Mouse (Mus musculus): Measurements from ENCODE around the gene Dppa3. TPM values are rescaled to one million over a fixed set of nuclear protein-coding genes. Genes with fewer than 3 reads are reported as not detected.
"Not testable (repeated sequence)": the region's sequence is repeated elsewhere in the genome, so short reads cannot be mapped to it uniquely, and the experiment has no call there.

Dppa3 gene
- total RNA-seq, 4 experiments from 2014 or later: not detected

- no peak for DNase-seq (ENCODE audit: low spot score in 2 of 2)
Measured at GRCm38 (mm10) chr6:122609771-122610170, 16.4 kb upstream of the Dppa3 start, which contains the start of gene Gdf3. Gdf3 (minus strand) TSS chr6:122610087.

DNA sequence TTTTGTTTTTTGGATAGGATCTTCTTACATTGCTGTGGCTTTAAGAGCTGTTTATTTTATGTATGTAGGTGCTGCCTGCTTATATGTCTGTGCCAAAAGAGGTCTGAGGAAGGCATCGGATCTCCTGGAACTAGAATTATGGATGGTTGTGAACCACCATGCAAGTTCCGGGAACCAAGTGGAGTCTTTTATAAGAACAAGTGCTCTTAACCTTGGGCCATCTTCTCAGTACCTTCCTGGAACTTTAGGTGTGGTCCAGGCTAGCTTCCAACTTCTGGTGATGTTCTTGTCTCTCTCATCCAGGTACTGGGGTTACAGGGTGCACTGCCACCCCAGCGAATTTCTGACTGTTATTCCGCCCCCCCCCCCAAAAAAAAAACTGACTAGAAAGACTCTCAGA lies 13.8 kb upstream of the Dppa3 start:
- no peak for DNase-seq (ENCODE audit: low spot score in 2 of 2)

- no peak for DNase-seq (ENCODE audit: low spot score in 2 of 2)
Measured at GRCm38 (mm10) chr6:122614047-122614446, 12.2 kb upstream of the Dppa3 start.

DNA sequence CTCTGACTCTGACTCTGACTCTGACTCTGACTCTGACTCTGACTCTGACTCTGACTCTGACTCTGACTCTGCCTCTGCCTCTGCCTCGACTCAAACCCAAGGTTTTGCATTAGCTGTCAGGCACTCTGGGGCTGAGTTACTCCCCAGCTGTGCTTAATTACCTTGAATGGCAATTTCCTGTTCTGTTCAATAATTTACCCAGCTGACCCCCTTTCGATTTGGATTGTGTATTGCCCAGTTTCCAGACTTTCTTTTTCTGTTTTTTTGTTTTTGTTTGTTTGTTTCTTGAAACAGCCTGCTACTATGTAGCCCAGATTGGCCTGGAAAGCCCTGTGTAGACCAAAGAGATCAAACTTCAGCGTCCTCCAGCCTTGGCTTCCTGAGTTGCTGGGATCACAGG lies 10.2 kb upstream of the Dppa3 start:
- DNase-seq (ENCODE audit: low spot score in 2 of 2): no peak

GRCm38 (mm10) chr6:122621066-122621465 lies 5.1 kb upstream of the Dppa3 start:
- DNase-seq (ENCODE audit: low spot score in 2 of 2): no peak

DNA sequence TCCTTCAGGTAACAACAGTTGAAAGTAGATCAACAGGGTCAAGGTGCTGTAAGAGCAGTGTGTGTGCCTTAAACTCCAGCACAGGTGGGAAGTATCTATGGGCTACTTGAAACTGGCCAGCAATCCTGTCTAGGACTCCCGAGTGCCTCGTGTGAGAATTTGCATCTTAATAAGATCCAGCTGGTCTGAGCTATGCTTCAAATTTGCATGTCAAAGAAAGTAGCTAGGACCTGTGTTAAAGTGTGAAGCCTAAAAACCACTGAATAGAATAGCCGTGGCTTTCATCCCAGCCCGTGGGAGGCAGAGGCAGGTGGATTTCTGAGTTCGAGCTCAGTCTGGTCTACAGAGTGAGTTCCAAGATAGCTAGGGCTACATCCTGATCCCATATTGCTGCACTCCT lies 1.7 kb upstream of the Dppa3 start:
- DNase-seq (ENCODE audit: low spot score in 2 of 2): no peak

GRCm38 (mm10) chr6:122625156-122625555 lies 1.1 kb upstream of the Dppa3 start:
- no peak for DNase-seq (ENCODE audit: low spot score in 2 of 2)

DNA sequence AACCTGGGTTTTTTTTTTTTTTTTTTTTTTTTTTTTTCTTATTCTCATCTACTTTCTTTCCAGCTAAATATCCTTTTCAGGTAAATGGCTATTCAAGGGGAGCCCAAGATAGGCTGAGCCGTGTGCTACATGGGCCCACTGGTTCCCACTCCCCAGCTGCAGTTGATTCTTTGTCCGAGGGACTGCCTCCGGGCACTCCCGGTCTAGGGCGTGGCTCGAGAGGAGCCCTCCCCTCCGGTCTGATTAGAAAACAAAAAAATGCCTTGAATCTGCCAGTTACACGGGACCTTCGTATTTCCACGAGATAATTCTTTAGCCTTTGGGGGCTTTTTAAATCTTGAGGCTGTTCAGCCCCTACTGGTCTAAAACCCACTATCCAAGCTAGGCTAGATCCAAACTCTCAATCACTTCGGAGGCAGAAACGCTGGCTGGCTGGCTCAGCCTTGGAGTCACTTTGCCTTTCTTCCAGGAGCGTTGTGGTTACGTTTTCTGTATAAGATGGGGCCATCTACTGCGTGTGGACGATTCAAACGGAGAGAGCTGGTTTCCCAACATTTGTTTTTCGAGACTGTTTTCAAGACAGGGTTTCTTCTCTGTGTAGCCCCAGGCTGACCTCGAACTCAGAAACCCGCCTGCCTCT lies 1.4 kb downstream of the Dppa3 start:
- no peak for DNase-seq (ENCODE audit: low spot score in 2 of 2)

DNA sequence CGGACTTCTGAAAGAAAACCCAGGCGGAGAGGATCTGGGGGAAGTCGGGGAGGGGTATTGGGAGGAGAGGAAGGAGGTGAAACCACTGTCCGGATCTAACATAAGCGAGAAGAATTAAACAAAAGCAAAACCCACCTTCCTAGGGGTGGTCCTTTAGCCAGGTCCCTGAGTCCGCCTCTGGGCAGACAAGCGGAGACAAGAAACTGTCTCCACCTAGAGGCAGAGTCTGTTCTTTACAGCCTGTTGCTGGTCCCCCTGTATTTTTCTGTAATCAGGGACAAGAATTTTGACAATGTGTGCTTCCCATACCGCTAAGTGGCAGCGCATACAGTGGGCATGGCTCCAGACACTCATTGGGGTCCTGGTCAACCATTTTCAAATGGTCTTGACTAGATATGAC lies 7.2 kb downstream of the Dppa3 start:
- no peak for DNase-seq (ENCODE audit: low spot score in 2 of 2)

DNA sequence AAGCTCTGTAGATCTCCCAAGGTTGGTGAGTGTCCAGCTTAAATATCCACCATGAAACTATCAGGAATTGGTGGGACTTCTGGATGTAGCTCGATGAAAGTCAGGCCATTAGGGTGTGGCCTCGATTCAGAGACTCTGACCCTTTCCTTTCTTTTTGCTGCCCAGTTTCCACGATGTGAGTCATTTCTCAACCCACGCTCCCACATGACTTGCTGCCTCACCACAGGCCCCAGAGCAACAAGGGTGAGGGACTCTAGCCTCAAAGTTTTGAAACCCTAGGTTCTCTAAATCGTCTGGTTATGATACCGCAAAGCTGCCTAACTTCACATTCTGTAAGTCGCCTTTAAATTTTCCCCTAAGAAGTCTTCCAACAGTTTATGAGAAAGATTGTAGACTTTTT lies 9.1 kb downstream of the Dppa3 start:
- DNase-seq (ENCODE audit: low spot score in 2 of 2): no peak

- DNase-seq (ENCODE audit: low spot score in 2 of 2): no peak
Measured at GRCm38 (mm10) chr6:122636666-122637065, 10.5 kb downstream of the Dppa3 start.

DNA sequence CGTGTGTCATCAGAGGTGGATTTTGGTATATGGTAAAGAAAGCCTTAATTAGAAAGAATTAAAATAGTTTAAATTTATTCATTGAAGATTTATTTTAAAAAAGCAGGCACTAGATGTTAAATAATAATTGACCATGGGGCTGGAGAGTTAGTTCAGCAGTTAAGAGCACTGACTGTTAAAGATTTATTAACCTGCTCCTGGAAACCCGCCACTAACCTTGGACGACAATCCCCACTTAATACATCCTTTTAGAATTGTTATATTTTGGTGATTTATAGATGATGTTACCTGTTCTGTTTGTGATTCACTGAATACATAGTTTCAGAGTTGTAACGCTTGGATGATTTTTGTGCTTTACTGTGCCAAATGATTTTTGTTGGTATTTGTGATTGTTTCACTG lies 11.4 kb downstream of the Dppa3 start:
- DNase-seq (ENCODE audit: low spot score in 2 of 2): not testable (repeated sequence)

DNA sequence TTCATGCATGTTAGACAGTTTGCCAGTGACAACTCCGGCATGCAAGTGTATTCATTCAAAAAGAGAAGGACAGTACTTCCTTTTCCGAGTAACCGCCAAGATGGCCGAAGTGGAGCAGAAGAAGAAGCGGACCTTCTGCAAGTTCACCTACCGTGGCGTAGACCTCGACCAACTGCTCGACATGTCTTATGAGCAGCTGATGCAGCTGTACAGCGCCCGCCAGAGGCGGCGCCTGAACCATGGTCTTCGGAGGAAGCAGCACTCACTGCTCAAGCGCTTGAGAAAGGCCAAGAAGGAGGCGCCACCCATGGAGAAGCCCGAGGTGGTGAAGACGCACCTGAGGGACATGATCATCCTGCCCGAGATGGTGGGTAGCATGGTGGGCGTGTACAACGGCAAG lies 18.0 kb downstream of the Dppa3 start:
- not testable (repeated sequence) for DNase-seq (ENCODE audit: low spot score in 2 of 2)

- no peak for DNase-seq (ENCODE audit: low spot score in 2 of 2)
Measured at GRCm38 (mm10) chr6:122649903-122650302, 23.7 kb downstream of the Dppa3 start.

DNA sequence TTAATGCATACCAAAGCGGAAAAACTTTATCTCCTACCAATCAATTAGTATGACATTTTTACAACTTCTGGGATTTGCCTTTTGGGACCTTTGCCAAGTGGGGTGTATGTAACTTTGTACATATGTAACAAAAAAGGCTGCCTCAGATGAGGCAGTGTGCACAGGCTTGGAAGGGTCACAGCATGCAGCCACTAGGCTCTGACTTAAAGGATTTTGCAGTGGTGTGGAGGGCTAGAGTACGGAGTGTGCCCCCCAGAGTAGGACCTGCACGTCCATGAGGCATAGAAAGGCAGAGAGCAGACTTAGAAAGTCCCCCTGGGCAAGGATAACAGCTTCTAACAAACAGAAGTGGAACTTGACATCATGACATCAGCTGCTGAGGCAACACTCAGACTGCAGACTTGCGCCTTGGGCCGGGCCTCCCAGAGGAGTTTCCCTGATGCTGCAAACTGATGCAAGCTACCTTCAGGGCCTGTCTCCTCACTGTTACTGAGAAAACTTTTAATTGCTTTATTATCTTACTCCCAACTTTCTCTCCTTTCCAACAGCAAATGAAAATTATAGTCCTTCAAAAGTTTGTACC lies 24.3 kb downstream of the Dppa3 start:
- no peak for DNase-seq (ENCODE audit: low spot score in 2 of 2)

- DNase-seq (ENCODE audit: low spot score in 2 of 2): no peak
Measured at GRCm38 (mm10) chr6:122654301-122654700, 28.1 kb downstream of the Dppa3 start.

DNA sequence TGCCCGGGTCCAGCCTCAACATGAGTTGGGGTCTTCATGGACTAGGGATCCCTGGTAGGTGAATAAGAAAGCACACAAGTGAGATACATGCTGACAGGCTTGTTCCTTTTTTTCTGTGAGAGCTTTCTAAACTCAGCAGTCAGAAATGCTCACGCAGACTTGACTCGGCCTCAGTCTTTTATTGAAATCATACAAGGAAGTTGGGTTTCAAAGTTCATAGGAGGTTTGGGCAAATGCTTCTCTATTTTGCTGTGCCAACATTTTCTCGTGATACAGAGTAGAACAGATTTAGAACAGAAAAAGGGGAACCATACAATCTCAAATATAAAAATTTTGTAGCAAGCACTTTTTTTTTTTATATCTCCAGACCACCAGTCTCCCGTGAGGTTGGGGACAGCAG lies 31.4 kb downstream of the Dppa3 start:
- no peak for DNase-seq (ENCODE audit: low spot score in 2 of 2)

GRCm38 (mm10) chr6:122659567-122659966 lies 33.4 kb downstream of the Dppa3 start:
- no peak for DNase-seq (ENCODE audit: low spot score in 2 of 2)

GRCm38 (mm10) chr6:122660601-122661379 lies 34.6 kb downstream of the Dppa3 start:
- peak in 1 of 2 experiments; percentile 13 for DNase-seq (ENCODE audit: low spot score in 2 of 2)

GRCm38 (mm10) chr6:122662551-122663264 lies 36.5 kb downstream of the Dppa3 start:
- no peak for DNase-seq (ENCODE audit: low spot score in 2 of 2)

GRCm38 (mm10) chr6:122663596-122664206 lies 37.5 kb downstream of the Dppa3 start:
- no peak for DNase-seq (ENCODE audit: low spot score in 2 of 2)

- DNase-seq (ENCODE audit: low spot score in 2 of 2): no peak
Measured at GRCm38 (mm10) chr6:122665866-122666265, 39.7 kb downstream of the Dppa3 start.
